Mouse (Mus musculus) lung, embryonic 16.5 days (tissue): ENCODE data around the gene Zfp217. TPM values are rescaled to one million over a fixed set of nuclear protein-coding genes. Genes with fewer than 3 reads are reported as not detected.

ENCODE experiments used
- ATAC-seq: fragments of 200-750 bp; cut with Nextera tagmentation; 2 replicates; pipeline ENCODE4 v1.8.0; 2017; ENCODE audit warnings: low read depth, mild to moderate bottlenecking, moderate library complexity
- H3K27ac ChIP-seq: fragments of 300-500 bp; sonication (generic); 2 replicates; pipeline ENCODE4 v1.5.1; 2014; ENCODE audit warnings: mild to moderate bottlenecking, control low read depth, low read length
- H3K27me3 ChIP-seq: fragments of 300-500 bp; sonication (generic); 2 replicates; pipeline ENCODE4 v1.6.1; 2014; ENCODE audit warnings: low read depth, low read length, mixed read lengths; ENCODE audit not compliant: control insufficient read depth, insufficient read depth
- H3K36me3 ChIP-seq: fragments of 300-500 bp; sonication (generic); 2 replicates; pipeline ENCODE4 v1.6.1; 2014; ENCODE audit warnings: low read length; ENCODE audit not compliant: control insufficient read depth, insufficient read depth
- H3K4me1 ChIP-seq: fragments of 300-500 bp; sonication (generic); replicated peaks from 2 replicates; pipeline ENCODE4 v1.6.1; 2014; ENCODE audit warnings: low read length, mixed read lengths; ENCODE audit not compliant: control insufficient read depth, insufficient read depth
- H3K4me2 ChIP-seq: fragments of 300-500 bp; sonication (generic); 2 replicates; pipeline ENCODE4 v1.6.1; 2014; ENCODE audit warnings: low read depth, low read length, control low read depth
- H3K4me3 ChIP-seq: fragments of 300-500 bp; sonication (generic); 2 replicates; pipeline ENCODE4 v1.5.1; 2014; ENCODE audit warnings: mild to moderate bottlenecking, low read length, control low read depth
- H3K9ac ChIP-seq: fragments of 300-500 bp; sonication (generic); 2 replicates; pipeline ENCODE4 v1.6.1; 2014; ENCODE audit warnings: low read length, control low read depth
- H3K9me3 ChIP-seq: fragments of 300-500 bp; sonication (generic); 2 replicates; pipeline ENCODE4 v1.6.1; 2016; ENCODE audit warnings: low read length; ENCODE audit not compliant: control insufficient read depth
- WGBS: fragments of 180-500 bp; shearing (Covaris S2); extraction: QIAGEN DNeasy Blood & Tissue Kit; methylation state at CpG from one replicate; pipeline ENCODE4 v1.1.7; 2014; 5-methylcytosine and 5-hydroxymethylcytosine counted together
- polyA plus RNA-seq: library from polyadenylated mRNA; unstranded; fragments of >200 nt; fragmentation: Nextera tagmentation; extraction: Ambion mirVana; gene quantifications from 2 replicates; pipeline ENCODE4 v1.2.1, GENCODE M21; 2015

Gene Zfp217
- polyA plus RNA-seq, 1 experiment from 2014 or later: 5.2 TPM

GRCm38 (mm10) chr2:170169062-170169461 lies 21.2 kb upstream of the Zfp217 start:
- ATAC-seq: no peak
- no peak overlapping the region for H3K27ac ChIP-seq

GRCm38 (mm10) chr2:170165649-170166048 lies 17.7 kb upstream of the Zfp217 start:
- no peak for ATAC-seq
- Histone ChIP-seq H3K4me3 (no peak overlapping the region), H3K9ac (no peak overlapping the region), H3K27me3 (no peaks in the 10 kb centered on the region), H3K4me2 (no peak overlapping the region), H3K9me3 (no peaks in the 10 kb centered on the region), H3K4me1 (no peaks in the 10 kb centered on the region; the same call in 1 of the 2 replicates), H3K27ac (no peak overlapping the region), H3K36me3 (no peaks in the 10 kb centered on the region)
- 79% methylated on average over 10 of the region's 10 CpGs for WGBS

More at GRCm38 (mm10) chr2:170169062-170169461, 21.2 kb upstream of the Zfp217 start:
- H3K4me2 ChIP-seq: no peak overlapping the region
- peaks cover 6% of the 10 kb centered on the region for H3K4me1 ChIP-seq
- H3K9ac ChIP-seq: 0 out of 2 replicates have a peak overlapping the region, but pooled peaks have one; percentile 8
- H3K36me3 ChIP-seq: no peaks in the 10 kb centered on the region
- H3K4me3 ChIP-seq: no peak overlapping the region
- no peaks in the 10 kb centered on the region for H3K27me3 ChIP-seq
- H3K9me3 ChIP-seq: no peaks in the 10 kb centered on the region

GRCm38 (mm10) chr2:170163671-170164462 lies 16.0 kb upstream of the Zfp217 start:
- Histone ChIP-seq H3K9me3 (no peaks in the 10 kb centered on the region), H3K36me3 (no peaks in the 10 kb centered on the region), H3K9ac (no peak overlapping the region), H3K27me3 (no peaks in the 10 kb centered on the region), H3K4me1 (peaks cover 7% of the 10 kb centered on the region), H3K4me3 (no peak overlapping the region), H3K4me2 (no peak overlapping the region), H3K27ac (peak overlapping the region; percentile 85)
- WGBS: 51% methylated on average over 18 of the region's 18 CpGs
- ATAC-seq: peak; percentile 93

- Histone ChIP-seq H3K4me2 (peak overlapping the region; percentile 35), H3K27ac (peak overlapping the region; percentile 55), H3K9me3 (no peaks in the 10 kb centered on the region), H3K27me3 (no peaks in the 10 kb centered on the region), H3K9ac (no peak overlapping the region), H3K36me3 (no peaks in the 10 kb centered on the region), H3K4me3 (no peak overlapping the region), H3K4me1 (peaks cover 21% of the 10 kb centered on the region)
- ATAC-seq: no peak
- WGBS: 40% methylated on average over 15 of the region's 15 CpGs
Measured at GRCm38 (mm10) chr2:170159795-170160568, 12.1 kb upstream of the Zfp217 start.

- no peaks in the 10 kb centered on the region for H3K36me3 ChIP-seq
- ATAC-seq: no peak
- no peak overlapping the region for H3K9ac ChIP-seq
- no peak overlapping the region for H3K4me3 ChIP-seq
- H3K9me3 ChIP-seq: no peaks in the 10 kb centered on the region
- H3K4me2 ChIP-seq: no peak overlapping the region
- no peak overlapping the region for H3K27ac ChIP-seq
- 86% methylated on average over 4 of the region's 4 CpGs for WGBS
- peaks cover 27% of the 10 kb centered on the region for H3K4me1 ChIP-seq
- no peaks in the 10 kb centered on the region for H3K27me3 ChIP-seq
Measured at GRCm38 (mm10) chr2:170158987-170159386, 11.1 kb upstream of the Zfp217 start.

- H3K4me1 ChIP-seq: peaks cover 32% of the 10 kb centered on the region
- H3K4me3 ChIP-seq: no peak overlapping the region
- H3K27me3 ChIP-seq: no peaks in the 10 kb centered on the region
- ATAC-seq: no peak
- no peak overlapping the region for H3K4me2 ChIP-seq
- WGBS: 35% methylated on average over 5 of the region's 5 CpGs
- no peak overlapping the region for H3K9ac ChIP-seq
- no peaks in the 10 kb centered on the region for H3K9me3 ChIP-seq
- 0 out of 2 replicates have a peak overlapping the region, but pooled peaks have one; percentile 7 for H3K27ac ChIP-seq
- H3K36me3 ChIP-seq: no peaks in the 10 kb centered on the region
Measured at GRCm38 (mm10) chr2:170158251-170158650, 10.3 kb upstream of the Zfp217 start.

GRCm38 (mm10) chr2:170157280-170158200 lies 9.6 kb upstream of the Zfp217 start:
- ATAC-seq: no peak
- no peak overlapping the region for H3K27ac ChIP-seq
- no peak overlapping the region for H3K9ac ChIP-seq

GRCm38 (mm10) chr2:170155089-170155740 lies 7.3 kb upstream of the Zfp217 start:
- peak overlapping the region; percentile 41 for H3K4me3 ChIP-seq
- peaks cover 38% of the 10 kb centered on the region for H3K4me1 ChIP-seq
- no peaks in the 10 kb centered on the region for H3K9me3 ChIP-seq
- WGBS: 1% methylated on average over 18 of the region's 18 CpGs
- peak overlapping the region; percentile 54 for H3K4me2 ChIP-seq
- H3K9ac ChIP-seq: peak overlapping the region; percentile 62
- H3K27ac ChIP-seq: peak overlapping the region; percentile 94
- no peaks in the 10 kb centered on the region for H3K36me3 ChIP-seq
- H3K27me3 ChIP-seq: no peaks in the 10 kb centered on the region
- peak; percentile 68 for ATAC-seq

More at GRCm38 (mm10) chr2:170157280-170158200, 9.6 kb upstream of the Zfp217 start:
- Histone ChIP-seq H3K4me3 (no peak overlapping the region), H3K4me1 (peaks cover 33% of the 10 kb centered on the region), H3K9me3 (no peaks in the 10 kb centered on the region), H3K4me2 (no peak overlapping the region), H3K27me3 (no peaks in the 10 kb centered on the region), H3K36me3 (no peaks in the 10 kb centered on the region)
- 32% methylated on average over 11 of the region's 11 CpGs for WGBS
